Mouse (Mus musculus): Measurements from ENCODE around the gene Sctr. TPM values are rescaled to one million over a fixed set of nuclear protein-coding genes. Genes with fewer than 3 reads are reported as not detected.
"Not testable (repeated sequence)": the region's sequence is repeated elsewhere in the genome, so short reads cannot be mapped to it uniquely, and the experiment has no call there.

Sctr gene
- polyA plus RNA-seq, 1 experiment from 2014 or later: 0.26 TPM

GRCm38 (mm10) chr1:120077746-120078410, 71.2 kb downstream of the Sctr start:
- H3K4me1 ChIP-seq: peaks cover 33% of the 10 kb centered on the region
- H3K27me3 ChIP-seq (ENCODE audit: low read depth, poor library complexity, severe bottlenecking): peaks cover 39% of the 10 kb centered on the region
- WGBS: 15% methylated on average over 9 of the region's 9 CpGs
- H3K36me3 ChIP-seq: no peaks in the 10 kb centered on the region
- no peaks in the 10 kb centered on the region for H3K9me3 ChIP-seq (replicated peaks)
- peak; percentile 27 for DNase-seq (ENCODE audit: low spot score)
- no peak overlapping the region; the same call in 1 of the 2 replicates for H3K27ac ChIP-seq (replicated peaks)
- no peak overlapping the region for H3K4me3 ChIP-seq

GRCm38 (mm10) chr1:120080632-120081031, 73.9 kb downstream of the Sctr start:
- Histone ChIP-seq H3K36me3 (no peaks in the 10 kb centered on the region), H3K9me3 (replicated peaks) (no peaks in the 10 kb centered on the region), H3K4me1 (peaks cover 16% of the 10 kb centered on the region), H3K27me3 (ENCODE audit: low read depth, poor library complexity, severe bottlenecking) (peaks cover 13% of the 10 kb centered on the region), H3K4me3 (no peak overlapping the region), H3K27ac (replicated peaks) (no peak overlapping the region)
- no peak for DNase-seq (ENCODE audit: low spot score)
- 92% methylated on average over 1 of the region's 1 CpGs for WGBS

- H3K36me3 ChIP-seq: no peaks in the 10 kb centered on the region
- H3K4me3 ChIP-seq: no peak overlapping the region
- DNase-seq (ENCODE audit: low spot score): no peak
- peaks cover 12% of the 10 kb centered on the region for H3K4me1 ChIP-seq
- H3K27ac ChIP-seq (replicated peaks): no peak overlapping the region
- no peaks in the 10 kb centered on the region for H3K27me3 ChIP-seq (ENCODE audit: low read depth, poor library complexity, severe bottlenecking)
- WGBS: 45% methylated on average over 7 of the region's 7 CpGs
- H3K9me3 ChIP-seq (replicated peaks): no peaks in the 10 kb centered on the region
Measured at GRCm38 (mm10) chr1:120082957-120083585, 76.4 kb downstream of the Sctr start.

GRCm38 (mm10) chr1:120083921-120084517, 77.3 kb downstream of the Sctr start:
- no peak for DNase-seq (ENCODE audit: low spot score)
- WGBS: 71% methylated on average over 5 of the region's 5 CpGs

DNA sequence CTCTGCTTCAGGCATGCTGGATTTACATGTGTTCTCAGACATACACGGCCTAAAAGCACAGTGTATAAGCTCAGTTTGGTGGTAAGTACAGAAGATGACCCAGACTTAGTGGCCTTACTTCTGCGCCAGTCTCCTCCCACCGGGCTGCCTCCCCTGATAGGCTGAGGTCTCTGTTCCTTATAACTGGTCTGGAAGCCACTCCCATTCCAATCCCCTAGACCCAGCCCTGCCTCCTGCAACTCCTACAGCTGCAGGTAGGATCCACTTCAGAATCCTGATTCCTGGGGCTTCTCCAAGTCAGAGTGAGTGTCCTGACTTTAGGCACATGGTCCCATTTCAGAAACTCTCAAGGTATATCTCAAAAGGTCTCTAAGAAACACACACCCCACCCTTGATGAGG, 79.0 kb downstream of the Sctr start:
- DNase-seq (ENCODE audit: low spot score): no peak
- H3K36me3 ChIP-seq: no peaks in the 10 kb centered on the region
- H3K27ac ChIP-seq (replicated peaks): no peak overlapping the region
- WGBS: 62% methylated on average over 3 of the region's 3 CpGs
- H3K27me3 ChIP-seq (ENCODE audit: low read depth, poor library complexity, severe bottlenecking): no peaks in the 10 kb centered on the region
- peaks cover 21% of the 10 kb centered on the region for H3K4me1 ChIP-seq
- H3K4me3 ChIP-seq: no peak overlapping the region
- H3K9me3 ChIP-seq (replicated peaks): no peaks in the 10 kb centered on the region

More at GRCm38 (mm10) chr1:120083921-120084517, 77.3 kb downstream of the Sctr start:
- Histone ChIP-seq H3K4me1 (peaks cover 15% of the 10 kb centered on the region), H3K36me3 (no peaks in the 10 kb centered on the region), H3K4me3 (no peak overlapping the region), H3K27ac (replicated peaks) (no peak overlapping the region), H3K27me3 (ENCODE audit: low read depth, poor library complexity, severe bottlenecking) (no peaks in the 10 kb centered on the region), H3K9me3 (replicated peaks) (no peaks in the 10 kb centered on the region)

DNA sequence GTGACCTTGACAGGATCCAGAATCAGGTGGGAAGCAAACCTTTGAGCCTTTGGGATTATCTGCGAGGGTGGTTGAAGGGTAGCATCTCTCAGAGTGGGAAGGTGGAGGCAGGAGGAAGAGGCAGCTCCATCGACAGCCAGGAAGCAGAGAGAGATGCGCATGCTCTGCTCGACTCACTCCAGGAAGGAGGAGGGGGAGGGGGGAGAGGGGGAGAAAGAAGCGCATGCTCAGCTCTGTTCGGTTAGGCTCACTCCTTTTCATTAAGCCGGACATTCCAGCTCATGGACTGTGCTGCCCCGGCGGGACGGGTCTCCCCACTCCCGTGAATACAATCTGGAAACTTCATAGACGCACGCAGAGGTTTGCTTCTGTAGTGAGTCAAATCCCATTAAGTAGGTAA, 80.0 kb downstream of the Sctr start:
- DNase-seq (ENCODE audit: low spot score): no peak
- Histone ChIP-seq H3K4me1 (peaks cover 21% of the 10 kb centered on the region), H3K36me3 (no peaks in the 10 kb centered on the region), H3K27ac (replicated peaks) (no peak overlapping the region), H3K9me3 (replicated peaks) (no peaks in the 10 kb centered on the region), H3K27me3 (ENCODE audit: low read depth, poor library complexity, severe bottlenecking) (no peaks in the 10 kb centered on the region), H3K4me3 (no peak overlapping the region)
- WGBS: 72% methylated on average over 13 of the region's 13 CpGs

DNA sequence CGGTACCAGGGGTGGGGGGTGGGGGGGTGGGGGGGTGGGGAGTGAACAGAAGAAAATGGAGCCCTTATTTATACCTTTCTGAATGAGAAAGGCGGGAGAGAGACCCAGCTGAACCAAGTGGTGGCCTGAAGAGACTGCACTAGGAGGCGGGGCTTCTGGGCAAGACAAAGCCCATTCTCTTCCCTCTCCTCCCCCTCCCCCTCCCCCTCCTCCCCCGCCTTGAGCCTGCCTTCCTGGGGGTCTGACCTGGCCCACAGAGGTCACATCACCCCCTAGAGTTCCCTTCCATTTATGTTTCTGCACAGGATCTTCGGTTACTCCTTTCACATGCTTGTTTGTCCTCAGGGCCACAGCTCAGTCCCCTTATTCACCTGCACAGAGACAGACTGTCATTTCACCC, 82.5 kb downstream of the Sctr start:
- DNase-seq (ENCODE audit: low spot score): peak; percentile 51
- Histone ChIP-seq H3K36me3 (no peaks in the 10 kb centered on the region), H3K4me1 (peaks cover 17% of the 10 kb centered on the region), H3K9me3 (replicated peaks) (no peaks in the 10 kb centered on the region), H3K27ac (replicated peaks) (peak overlapping the region; percentile 63), H3K27me3 (ENCODE audit: low read depth, poor library complexity, severe bottlenecking) (no peaks in the 10 kb centered on the region), H3K4me3 (no peak overlapping the region)
- 6% methylated on average over 5 of the region's 5 CpGs for WGBS

DNA sequence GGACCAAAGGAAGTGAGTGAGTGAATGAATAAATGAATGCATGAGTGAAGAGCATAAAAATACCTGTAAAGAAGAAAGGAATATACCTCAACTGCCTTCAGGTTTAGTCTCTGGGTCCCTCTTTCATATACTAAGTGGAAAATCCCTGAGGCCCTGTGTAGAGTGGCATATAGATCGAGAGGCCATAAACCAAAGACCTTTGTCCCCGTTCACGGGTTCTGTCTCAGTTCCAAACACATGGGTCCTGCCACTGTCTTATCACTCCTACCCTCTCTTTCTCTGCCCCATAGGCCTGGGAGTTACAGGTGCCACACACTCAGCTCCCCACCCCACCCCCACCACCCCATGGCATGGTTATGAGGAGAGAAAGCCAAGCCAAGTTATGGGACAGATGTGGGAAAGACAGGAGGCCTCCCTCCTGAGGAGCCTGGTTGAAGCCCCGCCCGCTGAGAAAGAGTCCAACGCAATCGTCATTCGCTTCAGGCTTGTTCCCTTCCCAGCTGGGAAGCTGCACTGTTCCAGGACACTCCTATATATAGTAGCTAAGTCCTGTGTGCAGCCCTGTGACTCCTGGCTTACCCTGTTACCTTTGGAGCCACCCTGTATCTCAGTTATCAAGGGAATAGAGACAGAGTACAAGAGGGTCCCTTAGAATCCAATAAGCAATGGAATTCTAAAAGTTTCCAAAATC, 84.3 kb downstream of the Sctr start:
- H3K4me1 ChIP-seq: peaks cover 17% of the 10 kb centered on the region
- no peaks in the 10 kb centered on the region for H3K9me3 ChIP-seq (replicated peaks)
- 85% methylated on average over 8 of the region's 8 CpGs for WGBS
- no peak for DNase-seq (ENCODE audit: low spot score)
- no peak overlapping the region for H3K4me3 ChIP-seq
- H3K36me3 ChIP-seq: no peaks in the 10 kb centered on the region
- H3K27ac ChIP-seq (replicated peaks): no peak overlapping the region
- H3K27me3 ChIP-seq (ENCODE audit: low read depth, poor library complexity, severe bottlenecking): no peaks in the 10 kb centered on the region

- peak; percentile 83 for DNase-seq (ENCODE audit: low spot score)
- H3K4me1 ChIP-seq; H3K4me3 ChIP-seq; H3K9me3 ChIP-seq (replicated peaks); H3K36me3 ChIP-seq; H3K27me3 ChIP-seq (ENCODE audit: low read depth, poor library complexity, severe bottlenecking); H3K27ac ChIP-seq (replicated peaks): not testable (repeated sequence)
- 59% methylated on average over 11 of the region's 14 CpGs for WGBS
Measured at GRCm38 (mm10) chr1:120093482-120094134, 86.9 kb downstream of the Sctr start.

- H3K9me3 ChIP-seq (replicated peaks): no peaks in the 10 kb centered on the region
- H3K4me3 ChIP-seq: no peak overlapping the region
- no peak for DNase-seq (ENCODE audit: low spot score)
- H3K4me1 ChIP-seq: no peaks in the 10 kb centered on the region
- WGBS: 79% methylated on average over 3 of the region's 3 CpGs
- no peaks in the 10 kb centered on the region for H3K27me3 ChIP-seq (ENCODE audit: low read depth, poor library complexity, severe bottlenecking)
- H3K36me3 ChIP-seq: no peaks in the 10 kb centered on the region
- H3K27ac ChIP-seq (replicated peaks): no peak overlapping the region
Measured at GRCm38 (mm10) chr1:120094920-120095319, 88.2 kb downstream of the Sctr start.

DNA sequence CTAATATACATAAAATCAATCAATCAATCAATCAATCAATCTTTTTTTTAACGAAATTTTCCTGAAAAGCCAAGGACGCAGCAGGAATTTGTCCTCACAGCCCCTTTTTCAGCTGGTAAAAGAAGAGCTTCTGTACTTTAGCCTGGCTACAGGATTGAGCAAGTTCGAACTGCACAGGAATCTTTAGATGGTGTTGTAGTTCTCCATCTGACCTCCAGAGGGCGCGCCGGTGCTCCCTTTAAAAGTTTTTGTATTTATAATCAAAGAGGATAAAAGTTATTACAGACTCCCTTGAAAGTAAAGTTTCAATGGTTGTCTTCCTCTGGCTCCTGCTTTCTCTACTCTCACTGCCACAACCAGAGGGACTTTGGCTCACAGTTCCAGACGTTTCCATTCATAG, 91.6 kb downstream of the Sctr start:
- Histone ChIP-seq H3K36me3 (no peaks in the 10 kb centered on the region), H3K9me3 (replicated peaks) (no peaks in the 10 kb centered on the region), H3K27ac (replicated peaks) (no peak overlapping the region), H3K4me3 (no peak overlapping the region), H3K4me1 (0 out of 2 replicates have a peak, but pooled peaks cover 3% of the 10 kb centered on the region), H3K27me3 (ENCODE audit: low read depth, poor library complexity, severe bottlenecking) (no peaks in the 10 kb centered on the region)
- 12% methylated on average over 7 of the region's 7 CpGs for WGBS
- DNase-seq (ENCODE audit: low spot score): peak; percentile 44

DNA sequence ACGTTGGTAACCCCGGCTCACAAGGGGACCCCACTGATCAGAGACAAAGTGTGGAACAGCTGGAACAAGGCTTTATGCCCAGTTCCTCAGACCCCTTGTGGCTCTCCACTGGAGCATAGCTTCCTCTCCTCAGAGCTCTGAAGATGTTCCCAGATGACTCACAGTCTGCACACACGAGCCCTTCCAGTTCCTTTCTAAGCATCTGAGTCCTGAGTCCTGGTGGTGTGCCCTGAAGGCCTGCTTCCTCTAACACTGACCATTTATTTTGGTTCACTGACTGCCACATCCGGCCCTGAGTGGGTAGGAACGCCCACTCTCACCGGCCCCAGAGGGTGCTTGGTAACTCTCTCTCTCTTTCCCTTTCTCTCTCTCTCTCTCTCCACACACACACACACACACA, 92.8 kb downstream of the Sctr start:
- Histone ChIP-seq H3K27ac (replicated peaks) (no peak overlapping the region), H3K9me3 (replicated peaks) (no peaks in the 10 kb centered on the region), H3K27me3 (ENCODE audit: low read depth, poor library complexity, severe bottlenecking) (no peaks in the 10 kb centered on the region), H3K4me1 (0 out of 2 replicates have a peak, but pooled peaks cover 3% of the 10 kb centered on the region), H3K36me3 (no peaks in the 10 kb centered on the region), H3K4me3 (no peak overlapping the region)
- WGBS: 74% methylated on average over 6 of the region's 6 CpGs
- DNase-seq (ENCODE audit: low spot score): no peak

Data from midbrain, embryonic 10.5 days (tissue).